ENCODE assay signal across 7 mouse cellular contexts in the genomic region with DNA sequence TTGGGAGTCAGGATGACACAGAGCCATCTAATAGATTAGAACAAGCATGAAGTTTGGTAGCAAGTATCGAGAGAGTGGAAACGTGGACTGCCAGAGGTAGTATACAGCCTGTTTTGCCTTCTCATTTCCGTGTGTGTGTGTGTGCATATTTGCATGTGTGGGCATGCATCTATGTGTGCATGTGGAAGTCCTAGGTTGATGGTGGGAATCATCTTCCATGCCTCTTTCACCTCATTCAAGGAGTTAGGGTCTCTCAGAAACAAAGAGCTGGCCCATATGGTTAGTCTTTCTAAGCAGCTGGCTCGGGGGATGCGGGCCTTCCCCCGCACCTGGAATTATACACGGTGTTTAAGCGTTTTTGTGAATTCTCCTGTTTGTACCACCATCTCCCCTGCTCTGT. TPM values are rescaled to one million over a fixed set of nuclear protein-coding genes. Genes with fewer than 3 reads are reported as not detected.
A peak's percentile ranks its signal among the peaks of the same experiment; 100 is the strongest.
DNase-seq lines count a peak whose midpoint lies in the region; ATAC-seq lines count a peak whose summit lies in the region.

No protein-coding gene starts in this region.

- H3K9me3 ChIP-seq in kidney, embryonic 15.5 days (replicated peaks): no peaks in the 10 kb centered on the region
- no peaks in the 10 kb centered on the region for H3K9me3 ChIP-seq in embryonic facial prominence, embryonic 12.5 days
- H3K9me3 ChIP-seq in hindbrain, embryonic 16.5 days (ENCODE audit: control insufficient read depth, low read length): no peaks in the 10 kb centered on the region
- no peaks in the 10 kb centered on the region for H3K9me3 ChIP-seq in midbrain, embryonic 15.5 days

- H3K9ac ChIP-seq in kidney, embryonic 15.5 days: no peak overlapping the region
- no peak overlapping the region for H3K9ac ChIP-seq in embryonic facial prominence, embryonic 12.5 days
- no peak overlapping the region for H3K9ac ChIP-seq in hindbrain, embryonic 16.5 days (ENCODE audit: low read depth, low read length)
- no peak overlapping the region for H3K9ac ChIP-seq in midbrain, embryonic 15.5 days

- H3K36me3 ChIP-seq in kidney, embryonic 15.5 days: peaks cover 22% of the 10 kb centered on the region
- peaks cover 18% of the 10 kb centered on the region for H3K36me3 ChIP-seq in embryonic facial prominence, embryonic 12.5 days
- peaks cover 5% of the 10 kb centered on the region; the same call in 1 of the 2 replicates for H3K36me3 ChIP-seq in hindbrain, embryonic 16.5 days (ENCODE audit: control insufficient read depth, insufficient read depth, low read length)
- peaks cover 10% of the 10 kb centered on the region; the same call in 1 of the 2 replicates for H3K36me3 ChIP-seq in midbrain, embryonic 15.5 days (replicated peaks)

- H3K4me2 ChIP-seq in kidney, embryonic 15.5 days: 0 out of 2 replicates have a peak overlapping the region, but pooled peaks have one; percentile 73
- peak overlapping the region; percentile 68; the same call in 1 of the 2 replicates for H3K4me2 ChIP-seq in embryonic facial prominence, embryonic 12.5 days (replicated peaks)
- peak overlapping the region; percentile 93 for H3K4me2 ChIP-seq in hindbrain, embryonic 16.5 days (ENCODE audit: low read length)
- H3K4me2 ChIP-seq in midbrain, embryonic 15.5 days: peak overlapping the region; percentile 91

- no peak overlapping the region for H3K27ac ChIP-seq in kidney, embryonic 15.5 days
- H3K27ac ChIP-seq in embryonic facial prominence, embryonic 12.5 days: no peak overlapping the region
- no peak overlapping the region for H3K27ac ChIP-seq in hindbrain, embryonic 16.5 days (ENCODE audit: low read depth, low read length)
- no peak overlapping the region for H3K27ac ChIP-seq in midbrain, embryonic 15.5 days

- H3K27me3 ChIP-seq in kidney, embryonic 15.5 days: no peaks in the 10 kb centered on the region
- no peaks in the 10 kb centered on the region for H3K27me3 ChIP-seq in embryonic facial prominence, embryonic 12.5 days
- H3K27me3 ChIP-seq in hindbrain, embryonic 16.5 days (replicated peaks; ENCODE audit: control insufficient read depth, insufficient read depth, low read length): no peaks in the 10 kb centered on the region
- H3K27me3 ChIP-seq in midbrain, embryonic 15.5 days (replicated peaks): no peaks in the 10 kb centered on the region

- no peak for DNase-seq in kidney, adult 8-10 months
- DNase-seq in yolk sac, embryonic 10.5 days (ENCODE audit: low spot score): no peak
- no peak for DNase-seq in T-cell, adult 2 months (ENCODE audit: low spot score)

- H3K4me1 ChIP-seq in kidney, embryonic 15.5 days: peaks cover 30% of the 10 kb centered on the region
- peaks cover 11% of the 10 kb centered on the region; the same call in 1 of the 2 replicates for H3K4me1 ChIP-seq in embryonic facial prominence, embryonic 12.5 days
- H3K4me1 ChIP-seq in hindbrain, embryonic 16.5 days (ENCODE audit: control insufficient read depth, insufficient read depth, low read depth, low read length): peaks cover 27% of the 10 kb centered on the region
- H3K4me1 ChIP-seq in midbrain, embryonic 15.5 days: peaks cover 45% of the 10 kb centered on the region

- WGBS in kidney, embryonic 15.5 days: 91% methylated on average over 8 of the region's 8 CpGs
- WGBS in embryonic facial prominence, embryonic 12.5 days: 94% methylated on average over 8 of the region's 8 CpGs
- WGBS in hindbrain, embryonic 16.5 days: 87% methylated on average over 8 of the region's 8 CpGs
- WGBS in midbrain, embryonic 15.5 days: 96% methylated on average over 8 of the region's 8 CpGs

- peak overlapping the region; percentile 76 for H3K4me3 ChIP-seq in kidney, embryonic 15.5 days (replicated peaks)
- H3K4me3 ChIP-seq in embryonic facial prominence, embryonic 12.5 days: peak overlapping the region; percentile 92; the same call in 1 of the 2 replicates
- peak overlapping the region; percentile 95; the same call in 1 of the 2 replicates for H3K4me3 ChIP-seq in hindbrain, embryonic 16.5 days (ENCODE audit: low read length)
- H3K4me3 ChIP-seq in midbrain, embryonic 15.5 days: peak overlapping the region; percentile 81

- ATAC-seq in kidney, embryonic 15.5 days (replicated peaks; ENCODE audit: low FRiP score): no peak
- ATAC-seq in embryonic facial prominence, embryonic 12.5 days (ENCODE audit: insufficient number of reproducible peaks, insufficient read depth, low FRiP score, low TSS enrichment): no peak
- no peak for ATAC-seq in hindbrain, embryonic 16.5 days
- ATAC-seq in midbrain, embryonic 15.5 days (replicated peaks): no peak

RNA-seq across cellular contexts. Expression of a gene that starts 0.7 kb away (rescaled TPM):
- 30.4 and 32.7 TPM in 2 replicates for polyA plus RNA-seq in kidney, embryonic 15.5 days (2015; fragmentation: Nextera tagmentation; extraction: Ambion mirVana)
- polyA plus RNA-seq in embryonic facial prominence, embryonic 12.5 days (2016; fragmentation: Nextera tagmentation; extraction: Ambion mirVana): 29.1 and 29.8 TPM in 2 replicates
- polyA plus RNA-seq in hindbrain, embryonic 16.5 days (2015; fragmentation: Nextera tagmentation; extraction: Ambion mirVana): 18.6 and 19.6 TPM in 2 replicates
- polyA plus RNA-seq in midbrain, embryonic 15.5 days (2015; fragmentation: Nextera tagmentation; extraction: Ambion mirVana): 18.3 and 20.2 TPM in 2 replicates

RNA-seq across cellular contexts. Expression of a gene that starts 2.1 kb away (rescaled TPM):
- 53.2 and 54.3 TPM in 2 replicates for polyA plus RNA-seq in kidney, embryonic 15.5 days (2015; fragmentation: Nextera tagmentation; extraction: Ambion mirVana)
- polyA plus RNA-seq in embryonic facial prominence, embryonic 12.5 days (2016; fragmentation: Nextera tagmentation; extraction: Ambion mirVana): 25.7 and 26.5 TPM in 2 replicates
- 59.2 and 61.5 TPM in 2 replicates for polyA plus RNA-seq in hindbrain, embryonic 16.5 days (2015; fragmentation: Nextera tagmentation; extraction: Ambion mirVana)
- 46.2 and 48.0 TPM in 2 replicates for polyA plus RNA-seq in midbrain, embryonic 15.5 days (2015; fragmentation: Nextera tagmentation; extraction: Ambion mirVana)

RNA-seq across cellular contexts. Expression of a gene that starts 33.0 kb away (rescaled TPM):
- 142 and 160 TPM in 2 replicates for polyA plus RNA-seq in kidney, embryonic 15.5 days (2015; fragmentation: Nextera tagmentation; extraction: Ambion mirVana)
- polyA plus RNA-seq in embryonic facial prominence, embryonic 12.5 days (2016; fragmentation: Nextera tagmentation; extraction: Ambion mirVana): 141 and 163 TPM in 2 replicates
- 131 and 136 TPM in 2 replicates for polyA plus RNA-seq in hindbrain, embryonic 16.5 days (2015; fragmentation: Nextera tagmentation; extraction: Ambion mirVana)
- 129 and 137 TPM in 2 replicates for polyA plus RNA-seq in midbrain, embryonic 15.5 days (2015; fragmentation: Nextera tagmentation; extraction: Ambion mirVana)
